Mouse (Mus musculus) splenic B cell, adult 2 months (primary cell): ENCODE data around the gene Jph4.

Experiments used
- DNase-seq: peaks from one replicate; pipeline ENCODE4 v3.0.0-alpha.2; 2011; ENCODE audit warnings: low read depth, low spot score
- H3K27me3 ChIP-seq: 2 replicates; pipeline ENCODE4 v1.6.1; 2012; ENCODE audit warnings: mild to moderate bottlenecking, low read length, moderate library complexity, mixed read lengths; ENCODE audit not compliant: control insufficient read depth, poor library complexity, insufficient read depth, severe bottlenecking
- H3K36me3 ChIP-seq: 2 replicates; pipeline ENCODE4 v1.6.1; 2012; ENCODE audit warnings: mild to moderate bottlenecking, low read length, moderate library complexity, mixed read lengths; ENCODE audit not compliant: control insufficient read depth, poor library complexity, insufficient read depth, severe bottlenecking

The Jph4 gene

DNA sequence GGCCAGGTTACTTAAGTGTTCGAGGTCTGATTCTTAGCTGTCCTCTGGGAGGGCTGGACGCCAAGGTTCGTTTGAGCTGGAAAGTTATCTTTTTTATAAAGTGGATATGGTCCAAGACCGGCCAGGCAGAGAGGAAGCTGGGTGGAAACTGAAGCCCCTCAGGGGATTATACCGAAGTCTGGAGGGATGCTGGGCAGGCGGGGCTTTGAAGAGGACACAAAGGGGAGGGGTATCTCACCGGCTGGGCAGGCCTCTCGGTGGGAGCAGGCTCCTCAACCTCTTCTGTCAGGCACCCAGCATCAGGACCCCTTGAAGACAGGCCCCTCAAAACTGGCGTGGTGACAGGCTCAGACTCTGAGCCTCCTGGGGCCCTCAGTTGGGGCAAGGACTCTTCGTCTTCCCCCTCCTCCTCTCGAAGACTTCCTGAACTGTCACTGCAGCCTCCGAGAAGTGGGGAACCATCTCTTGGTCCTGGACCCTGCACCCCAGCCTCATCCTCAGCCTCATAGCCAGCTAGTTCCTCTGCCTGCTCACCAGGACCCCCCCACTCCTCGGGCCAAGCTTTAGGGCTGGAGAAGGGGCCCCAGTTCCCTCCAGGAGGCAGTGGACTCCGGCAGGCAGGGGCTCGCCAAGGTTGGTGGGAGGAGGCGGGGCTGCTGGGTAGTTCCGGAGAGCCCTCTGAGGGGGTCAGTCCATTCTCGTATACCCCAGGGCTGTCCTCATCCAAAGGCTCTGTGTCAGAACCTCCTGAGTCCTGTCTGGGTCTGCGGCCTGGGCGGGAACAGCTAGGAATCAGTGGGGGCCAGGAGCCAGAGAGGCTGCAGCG is 7.5 kb downstream of the Jph4 start:
- DNase-seq: no peak
- Histone ChIP-seq H3K27me3 (no peaks in the 10 kb centered on the region), H3K36me3 (no peaks in the 10 kb centered on the region)

GRCm38 (mm10) chr14:55108202-55108870 is 8.4 kb downstream of the Jph4 start:
- Histone ChIP-seq H3K36me3 (no peaks in the 10 kb centered on the region), H3K27me3 (no peaks in the 10 kb centered on the region)
- no peak for DNase-seq

- Histone ChIP-seq H3K36me3 (peaks cover 1% of the 10 kb centered on the region), H3K27me3 (no peaks in the 10 kb centered on the region)
- no peak for DNase-seq
Measured at GRCm38 (mm10) chr14:55106990-55107389, 9.7 kb downstream of the Jph4 start.

- DNase-seq: peak; percentile 86
- Histone ChIP-seq H3K27me3 (no peaks in the 10 kb centered on the region), H3K36me3 (peaks cover 2% of the 10 kb centered on the region)
Measured at GRCm38 (mm10) chr14:55105836-55106809, 10.6 kb downstream of the Jph4 start, which contains the start of gene Ap1g2. Ap1g2 (minus strand) TSS chr14:55106593.

GRCm38 (mm10) chr14:55105386-55105785 is 11.3 kb downstream of the Jph4 start:
- no peak for DNase-seq
- no peaks in the 10 kb centered on the region for H3K27me3 ChIP-seq
- peaks cover 6% of the 10 kb centered on the region for H3K36me3 ChIP-seq

DNA sequence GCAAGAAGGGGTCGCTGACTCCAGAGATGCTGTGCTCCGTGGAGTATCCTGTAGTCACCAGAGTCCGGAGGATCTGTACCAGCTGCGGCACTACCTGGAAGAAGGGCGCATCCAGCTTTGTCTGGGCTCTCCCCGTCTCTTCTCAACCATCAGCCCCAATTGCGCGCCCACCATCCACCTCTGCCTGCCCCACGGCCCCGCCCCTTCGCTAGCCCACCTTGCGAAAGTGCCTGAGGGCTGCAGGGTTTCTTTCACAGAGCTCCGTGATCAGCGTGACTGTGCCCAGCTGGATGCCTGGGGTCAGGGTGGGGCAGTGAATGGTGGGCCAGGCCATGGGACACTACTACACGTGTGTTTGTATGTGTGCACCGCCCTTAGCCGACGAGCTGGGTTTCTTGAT is 12.4 kb downstream of the Jph4 start:
- Histone ChIP-seq H3K36me3 (peaks cover 6% of the 10 kb centered on the region), H3K27me3 (no peaks in the 10 kb centered on the region)
- DNase-seq: no peak

DNA sequence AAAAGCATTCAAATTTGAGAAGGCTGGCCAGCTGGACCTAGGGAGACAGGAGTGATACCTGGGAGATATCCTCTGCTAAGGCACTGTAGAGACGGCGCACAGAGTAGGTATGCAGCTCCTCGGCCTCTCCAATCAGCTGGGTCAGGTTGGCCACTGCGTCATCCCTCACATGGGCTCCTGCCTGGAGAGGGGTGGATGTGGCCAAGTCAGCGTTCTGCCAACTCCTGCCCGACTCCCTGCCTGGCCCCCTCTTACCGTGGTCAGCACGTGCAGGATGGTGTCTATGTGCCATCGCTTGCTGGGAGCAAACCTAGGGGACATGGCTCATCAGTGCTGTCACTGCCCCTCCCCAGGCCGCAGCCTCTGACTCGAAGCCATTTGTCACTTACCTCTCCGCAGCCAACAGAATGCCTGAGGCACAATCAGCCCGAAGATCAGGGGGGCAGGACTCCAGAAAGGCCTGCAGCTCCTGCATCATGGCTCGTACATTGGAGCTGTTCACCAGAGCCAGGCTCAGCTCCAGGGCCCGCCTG is 14.4 kb downstream of the Jph4 start:
- DNase-seq: no peak
- H3K36me3 ChIP-seq: peaks cover 6% of the 10 kb centered on the region
- H3K27me3 ChIP-seq: no peaks in the 10 kb centered on the region

DNA sequence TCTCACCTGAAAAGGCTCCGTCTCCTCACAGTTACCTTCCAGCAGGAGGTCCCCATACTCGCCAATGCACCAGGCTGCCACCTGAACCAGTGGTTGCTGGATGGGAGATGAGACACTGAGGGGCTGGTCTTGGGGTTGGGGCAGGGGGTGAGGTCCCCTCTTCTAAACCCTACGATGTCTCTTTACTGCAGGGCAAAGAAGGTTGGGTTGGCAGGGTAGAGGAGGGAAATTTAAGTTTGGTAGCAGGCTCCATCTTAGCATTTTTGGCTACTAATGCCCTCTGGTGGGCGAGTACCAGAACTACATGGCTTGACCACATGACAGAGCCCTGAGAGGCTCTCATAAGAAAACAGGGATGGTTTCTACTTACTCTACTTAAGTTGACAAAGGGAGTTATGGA is 15.1 kb downstream of the Jph4 start:
- DNase-seq: peak; percentile 76

DNA sequence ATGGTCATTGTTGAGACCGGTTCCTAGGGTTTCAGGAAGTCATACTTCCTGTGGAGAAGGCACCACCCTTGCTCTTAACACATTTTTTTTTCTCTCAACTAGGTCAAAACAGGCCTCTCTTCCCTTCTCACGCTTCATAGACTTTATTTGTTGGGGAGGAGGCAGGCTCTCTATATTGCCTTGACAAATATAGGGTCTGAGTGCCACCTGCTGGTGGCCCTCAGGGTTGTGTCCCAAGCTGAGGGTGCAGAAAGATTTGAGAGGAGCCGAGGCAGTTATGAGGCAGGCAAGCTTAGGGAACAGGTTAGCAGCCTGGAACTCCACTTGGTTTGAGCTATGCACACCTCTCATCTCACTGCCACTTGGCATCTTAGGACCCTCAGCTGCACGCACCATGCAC is 18.7 kb downstream of the Jph4 start:
- peak; percentile 48 for DNase-seq
- H3K27me3 ChIP-seq: no peaks in the 10 kb centered on the region
- peaks cover 6% of the 10 kb centered on the region for H3K36me3 ChIP-seq

More for the DNA sequence above, 15.1 kb downstream of the Jph4 start:
- Histone ChIP-seq H3K36me3 (peaks cover 6% of the 10 kb centered on the region), H3K27me3 (no peaks in the 10 kb centered on the region)

DNA sequence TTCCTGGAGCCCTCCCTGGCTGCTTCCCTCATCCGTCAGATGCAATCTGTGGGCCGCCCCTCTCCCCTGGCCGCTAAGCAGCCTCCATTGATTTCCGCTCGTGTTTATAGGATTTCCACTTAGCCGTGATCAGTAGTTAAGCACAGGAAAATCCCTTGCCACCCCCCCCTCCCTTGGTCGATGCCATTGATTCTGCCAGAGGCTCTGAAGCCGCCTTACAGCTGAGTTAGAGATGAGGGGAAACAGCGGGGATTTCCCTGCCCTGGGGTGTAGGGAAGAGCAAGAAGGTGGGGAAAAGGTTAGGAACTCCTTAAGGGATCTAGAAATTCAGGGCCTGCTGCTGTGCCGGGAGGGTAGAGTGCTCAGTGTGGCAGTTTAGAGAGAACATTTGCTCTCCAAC is 19.1 kb downstream of the Jph4 start:
- H3K27me3 ChIP-seq: no peaks in the 10 kb centered on the region
- H3K36me3 ChIP-seq: peaks cover 6% of the 10 kb centered on the region
- DNase-seq: no peak

- DNase-seq: no peak
Measured at GRCm38 (mm10) chr14:55096573-55097087, 20.1 kb downstream of the Jph4 start.

GRCm38 (mm10) chr14:55095671-55096070 is 21.1 kb downstream of the Jph4 start:
- H3K36me3 ChIP-seq: peaks cover 3% of the 10 kb centered on the region
- no peak for DNase-seq
- no peaks in the 10 kb centered on the region for H3K27me3 ChIP-seq

More at GRCm38 (mm10) chr14:55096573-55097087, 20.1 kb downstream of the Jph4 start:
- Histone ChIP-seq H3K36me3 (peaks cover 5% of the 10 kb centered on the region), H3K27me3 (no peaks in the 10 kb centered on the region)

DNA sequence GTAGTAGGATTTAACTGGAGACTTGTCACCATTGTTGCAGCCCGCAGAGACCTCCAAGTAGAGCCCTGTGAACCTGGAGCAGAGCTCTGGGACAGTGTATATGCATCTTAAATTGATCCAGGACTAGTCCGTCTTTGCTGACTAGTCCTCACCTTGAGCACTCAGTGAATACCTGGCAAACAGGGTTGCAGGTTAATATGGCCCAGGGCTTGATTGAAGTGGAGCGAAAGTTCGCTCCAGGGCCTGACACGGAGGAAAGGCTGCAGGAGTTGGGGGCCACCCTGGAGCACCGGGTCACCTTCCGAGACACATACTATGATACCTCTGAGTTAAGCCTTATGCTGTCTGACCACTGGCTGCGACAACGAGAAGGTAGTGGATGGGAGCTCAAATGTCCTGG is 21.5 kb downstream of the Jph4 start:
- Histone ChIP-seq H3K36me3 (no peaks in the 10 kb centered on the region; the same call in 1 of the 2 replicates), H3K27me3 (no peaks in the 10 kb centered on the region)
- DNase-seq: no peak

- Histone ChIP-seq H3K36me3 (no peaks in the 10 kb centered on the region; the same call in 1 of the 2 replicates), H3K27me3 (no peaks in the 10 kb centered on the region)
- DNase-seq: peak; percentile 63
Measured at GRCm38 (mm10) chr14:55094704-55095231, 22.0 kb downstream of the Jph4 start, which contains the start of gene Thtpa. Thtpa (plus strand) TSS chr14:55094784.
